Mouse (Mus musculus) C2C12 (cell line): ENCODE results near the gene Rarres2.

ENCODE experiments used
- CTCF ChIP-seq: IDR thresholded peaks from one replicate; pipeline ENCODE4 v1.5.1; 2011; ENCODE audit not compliant: control insufficient read depth, insufficient read depth, insufficient read length
- MAX ChIP-seq: IDR thresholded peaks from one replicate; pipeline ENCODE4 v1.6.1; 2011; ENCODE audit warnings: mild to moderate bottlenecking, control low read depth

GRCm38 (mm10) chr6:48596545-48597232, 24.1 kb upstream of the Rarres2 start:
- no peak for TF ChIP-seq CTCF
- no peak for TF ChIP-seq MAX
